Mouse (Mus musculus) intestine, embryonic 14.5 days (tissue): ENCODE measurements around the gene 4931417E11Rik. TPM values are rescaled to one million over a fixed set of nuclear protein-coding genes. Genes with fewer than 3 reads are reported as not detected.

Experiments
- ATAC-seq: fragments of 200-750 bp; cut with Nextera tagmentation; replicated peaks from 2 replicates; pipeline ENCODE4 v1.8.0; 2017; ENCODE audit warnings: low read depth, moderate number of reproducible peaks, moderate TSS enrichment, moderate library complexity; ENCODE audit not compliant: low FRiP score, low TSS enrichment
- DNase-seq: peaks from one replicate; pipeline ENCODE4 v3.0.0-alpha.2; 2018; ENCODE audit warnings: low spot score
- H3K27ac ChIP-seq: fragments of 300-500 bp; sonication (generic); 2 replicates; pipeline ENCODE4 v1.5.1; 2014; ENCODE audit warnings: low read depth, mild to moderate bottlenecking, control low read depth
- H3K27me3 ChIP-seq: fragments of 300-500 bp; sonication (generic); replicated peaks from 2 replicates; pipeline ENCODE4 v1.6.1; 2014; ENCODE audit warnings: low read length, control low read depth; ENCODE audit not compliant: control insufficient read depth, insufficient read depth
- H3K36me3 ChIP-seq: fragments of 300-500 bp; sonication (generic); 2 replicates; pipeline ENCODE4 v1.6.1; 2014; ENCODE audit warnings: low read length, control low read depth; ENCODE audit not compliant: control insufficient read depth, insufficient read depth
- H3K4me1 ChIP-seq: fragments of 300-500 bp; sonication (generic); replicated peaks from 2 replicates; pipeline ENCODE4 v1.6.1; 2014; ENCODE audit warnings: low read length, control low read depth, mixed read lengths; ENCODE audit not compliant: control insufficient read depth, insufficient read depth
- H3K4me2 ChIP-seq: fragments of 300-500 bp; sonication (generic); 2 replicates; pipeline ENCODE4 v1.6.1; 2014; ENCODE audit warnings: low read length
- H3K4me3 ChIP-seq: fragments of 300-500 bp; sonication (generic); 2 replicates; pipeline ENCODE4 v1.5.1; 2014; ENCODE audit warnings: low read depth, low read length, control low read depth, mixed read lengths
- H3K9ac ChIP-seq: fragments of 300-500 bp; sonication (generic); 2 replicates; pipeline ENCODE4 v1.6.1; 2014; ENCODE audit warnings: mild to moderate bottlenecking, low read length
- H3K9me3 ChIP-seq: fragments of 300-500 bp; sonication (generic); 2 replicates; pipeline ENCODE4 v1.6.1; 2016; ENCODE audit warnings: low read length, control low read depth; ENCODE audit not compliant: control insufficient read depth
- WGBS: fragments of 180-500 bp; shearing (Covaris S2); extraction: QIAGEN DNeasy Blood & Tissue Kit; methylation state at CpG from one replicate; pipeline ENCODE4 v1.1.7; 2014; 5-methylcytosine and 5-hydroxymethylcytosine counted together
- polyA plus RNA-seq: library from polyadenylated mRNA; unstranded; fragments of >200 nt; fragmentation: Nextera tagmentation; extraction: Ambion mirVana; gene quantifications from 2 replicates; pipeline ENCODE4 v1.2.1, GENCODE M21; 2014

The 4931417E11Rik gene
- polyA plus RNA-seq, 1 experiment from 2014 or later, result not detected

DNA sequence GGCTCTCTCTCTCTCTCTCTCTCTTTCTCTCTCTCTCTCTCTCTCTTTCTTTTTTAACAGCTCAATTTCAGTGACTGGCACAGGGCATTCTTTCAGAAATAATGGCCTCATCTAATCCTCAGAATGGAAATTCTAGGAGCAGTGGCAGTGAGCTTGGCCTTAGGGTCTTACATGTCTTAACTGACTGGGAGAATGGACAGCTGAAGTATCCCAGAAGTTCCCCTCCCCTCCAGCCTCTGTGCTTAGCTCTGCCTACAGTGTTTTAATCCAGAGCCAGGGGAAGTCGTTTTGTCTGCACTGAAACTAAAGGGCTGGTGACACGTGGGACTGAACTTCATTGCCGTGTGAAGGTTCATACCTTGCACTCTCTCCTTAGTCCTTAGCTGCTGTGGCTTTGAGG, 35.6 kb downstream of the 4931417E11Rik start:
- Histone ChIP-seq H3K4me1 (no peaks in the 10 kb centered on the region), H3K4me2 (no peak overlapping the region), H3K27ac (no peak overlapping the region), H3K4me3 (no peak overlapping the region), H3K27me3 (no peaks in the 10 kb centered on the region), H3K9me3 (no peaks in the 10 kb centered on the region), H3K9ac (no peak overlapping the region), H3K36me3 (no peaks in the 10 kb centered on the region)
- ATAC-seq (no peak), DNase-seq (no peak)
- 14% methylated on average over 3 of the region's 3 CpGs for WGBS

DNA sequence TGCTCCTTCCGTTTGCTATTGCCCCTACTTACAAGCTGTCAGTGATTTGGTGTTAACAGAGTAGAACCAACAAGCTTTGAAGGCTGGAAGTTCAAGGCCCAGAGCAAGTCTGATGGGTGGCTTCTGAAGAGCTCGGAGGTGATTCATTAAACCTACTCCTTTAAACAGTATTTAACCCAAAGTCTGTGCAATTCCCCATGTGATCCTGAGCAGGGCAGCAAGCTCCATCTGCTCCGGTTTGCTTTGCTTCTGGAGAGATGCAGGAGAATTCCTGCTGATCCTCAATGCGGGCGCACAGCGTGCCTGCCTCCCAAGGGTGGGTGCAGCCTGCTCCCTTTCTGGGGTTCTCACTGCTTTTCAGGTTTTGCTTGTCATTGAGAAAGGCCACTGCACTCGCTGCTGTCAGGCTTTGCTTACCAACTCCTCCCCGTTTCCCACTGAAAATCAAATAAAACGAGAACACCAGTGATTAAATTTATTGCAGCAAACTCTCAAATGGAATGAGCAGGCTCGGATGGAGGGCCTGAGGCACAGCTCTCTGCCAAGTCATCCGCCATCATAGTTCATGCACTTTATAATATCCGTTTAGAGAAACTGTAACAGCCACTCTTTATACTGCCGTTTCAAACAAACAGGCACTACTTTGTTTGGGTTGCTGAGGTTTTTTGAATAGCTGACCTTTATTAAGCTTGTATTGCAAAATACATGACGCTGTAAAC, 40.7 kb downstream of the 4931417E11Rik start:
- no peak; the same call in 1 of the 2 replicates for ATAC-seq
- Histone ChIP-seq H3K9me3 (no peaks in the 10 kb centered on the region), H3K4me1 (peaks cover 8% of the 10 kb centered on the region; the same call in 1 of the 2 replicates), H3K36me3 (no peaks in the 10 kb centered on the region), H3K4me3 (no peak overlapping the region), H3K27me3 (no peaks in the 10 kb centered on the region), H3K4me2 (peak overlapping the region; percentile 30), H3K9ac (no peak overlapping the region), H3K27ac (no peak overlapping the region)
- WGBS, result 20% methylated on average over 14 of the region's 14 CpGs
- peak; percentile 58 for DNase-seq

DNA sequence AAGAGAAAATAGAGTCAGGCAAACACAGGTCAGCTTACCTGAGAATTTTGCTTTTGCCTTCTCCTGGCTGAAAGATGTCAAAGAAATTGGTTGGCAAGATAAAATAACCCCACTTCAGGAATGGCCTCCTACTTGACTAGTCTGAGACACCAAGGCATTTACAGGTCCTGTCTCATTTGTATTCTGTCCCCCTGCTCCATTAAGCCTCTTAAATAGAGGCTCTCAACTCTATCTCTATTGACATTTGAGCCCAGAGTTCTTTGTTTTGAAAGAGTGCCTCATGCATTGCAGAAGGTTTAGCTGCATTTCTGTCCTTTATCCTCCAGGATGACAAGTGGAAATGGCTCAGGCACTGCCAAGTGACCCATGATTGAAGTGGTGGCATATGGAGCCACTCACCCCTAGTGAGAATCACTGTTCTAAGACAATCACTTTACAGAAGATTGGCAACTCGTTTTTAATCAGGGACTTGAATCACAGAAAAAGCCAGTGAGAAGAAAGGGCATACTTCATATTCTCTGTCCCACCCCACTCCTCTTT, 42.1 kb downstream of the 4931417E11Rik start:
- H3K27me3 ChIP-seq, result no peaks in the 10 kb centered on the region
- no peak for DNase-seq
- WGBS, result 58% methylated on average over 1 of the region's 1 CpGs
- H3K4me3 ChIP-seq, result no peak overlapping the region
- no peak overlapping the region for H3K27ac ChIP-seq
- no peaks in the 10 kb centered on the region for H3K36me3 ChIP-seq
- ATAC-seq, result no peak
- peaks cover 8% of the 10 kb centered on the region; the same call in 1 of the 2 replicates for H3K4me1 ChIP-seq
- no peaks in the 10 kb centered on the region for H3K9me3 ChIP-seq
- H3K4me2 ChIP-seq, result no peak overlapping the region
- no peak overlapping the region for H3K9ac ChIP-seq

Other genes starting within 250 kb of the 4931417E11Rik start
- gene Dnah6, start 248.0 kb downstream of the 4931417E11Rik start, polyA plus RNA-seq, result 0.05 and 0.07 TPM in 2 replicates
- gene Suclg1, start 221.3 kb downstream of the 4931417E11Rik start, polyA plus RNA-seq, result 226 and 235 TPM in 2 replicates